Mouse (Mus musculus) heart, adult 9 months (tissue): ENCODE measurements around the gene Ghr.
A peak's percentile ranks its signal among the peaks of the same experiment; 100 is the strongest.

Experiments used
- DNase-seq, 2 experiments: peaks; one replicate each; pipeline ENCODE4 v3.0.0; 2022; ENCODE audit warnings: low spot score in 2 of 2

Ghr gene

GRCm38 (mm10) chr15:3582807-3583636 lies at the start of gene Ghr:
TSS of gene Ghr (minus strand) at chr15:3583492.
- peak; percentile 88 to 92 for DNase-seq

- DNase-seq = no peak
Measured at GRCm38 (mm10) chr15:3622746-3623145, 39.5 kb upstream of the Ghr start.

- no peak for DNase-seq
Measured at GRCm38 (mm10) chr15:3620368-3620767, 37.1 kb upstream of the Ghr start.

GRCm38 (mm10) chr15:3618311-3618710 lies 35.0 kb upstream of the Ghr start:
- no peak for DNase-seq

- DNase-seq = no peak
Measured at GRCm38 (mm10) chr15:3611961-3612360, 28.7 kb upstream of the Ghr start.

GRCm38 (mm10) chr15:3607951-3608350 lies 24.7 kb upstream of the Ghr start:
- DNase-seq = no peak

- DNase-seq = no peak
Measured at GRCm38 (mm10) chr15:3602098-3602486, 18.8 kb upstream of the Ghr start.

GRCm38 (mm10) chr15:3601422-3602097 lies 18.3 kb upstream of the Ghr start:
- no peak for DNase-seq

- no peak for DNase-seq
Measured at GRCm38 (mm10) chr15:3587879-3588278, 4.6 kb upstream of the Ghr start.

- no peak for DNase-seq
Measured at GRCm38 (mm10) chr15:3584361-3584760, 1.1 kb upstream of the Ghr start.

- DNase-seq = peak; percentile 74 to 76
Measured at GRCm38 (mm10) chr15:3581861-3582806, 1.2 kb downstream of the Ghr start.

- DNase-seq = no peak
Measured at GRCm38 (mm10) chr15:3581337-3581736, 2.0 kb downstream of the Ghr start.

GRCm38 (mm10) chr15:3580216-3580615 lies 3.1 kb downstream of the Ghr start:
- no peak for DNase-seq

GRCm38 (mm10) chr15:3578286-3578980 lies 4.9 kb downstream of the Ghr start:
- no peak for DNase-seq

GRCm38 (mm10) chr15:3569178-3569903 lies 14.0 kb downstream of the Ghr start:
- DNase-seq = no peak

GRCm38 (mm10) chr15:3564570-3564969 lies 18.7 kb downstream of the Ghr start:
- no peak for DNase-seq

- no peak for DNase-seq
Measured at GRCm38 (mm10) chr15:3563929-3564516, 19.3 kb downstream of the Ghr start.

- no peak for DNase-seq
Measured at GRCm38 (mm10) chr15:3563473-3563872, 19.8 kb downstream of the Ghr start.

GRCm38 (mm10) chr15:3558524-3558923 lies 24.8 kb downstream of the Ghr start:
- DNase-seq = no peak

GRCm38 (mm10) chr15:3544289-3544688 lies 39.0 kb downstream of the Ghr start:
- no peak for DNase-seq
